ENCODE assay signal across 15 mouse cellular contexts in the genomic region with DNA sequence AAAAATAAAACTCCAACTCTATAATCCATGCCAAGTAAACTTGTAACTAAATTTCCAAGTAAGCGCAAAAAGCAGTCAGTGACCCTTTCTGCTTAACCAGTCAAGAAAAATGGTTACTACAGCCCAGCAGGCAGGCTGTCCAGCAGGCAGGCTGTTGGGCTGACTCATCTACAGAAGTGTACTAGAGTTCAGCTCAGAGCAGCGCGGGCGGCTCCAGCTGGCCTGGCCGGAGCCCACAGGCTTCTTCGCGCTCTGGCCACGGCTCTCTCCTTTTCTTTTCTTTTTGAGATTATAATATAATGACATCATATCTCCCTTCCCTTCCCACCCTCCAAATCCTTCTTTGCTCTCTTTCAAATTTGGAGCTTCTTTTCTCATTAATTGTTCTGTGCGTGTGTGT. TPM values are rescaled to one million over a fixed set of nuclear protein-coding genes. Genes with fewer than 3 reads are reported as not detected.
DNase-seq lines count a peak whose midpoint lies in the region; ATAC-seq lines count a peak whose summit lies in the region.
"Had no signal": no experiment of that assay in that cellular context is flagged by ENCODE, and none has a peak within 500 bp of the region (broad histone marks: within the 10 kb centered on the region; RNA-seq: fewer than 3 reads in every experiment).

No protein-coding gene starts in this region.

- peak; percentile 5 for DNase-seq in adrenal gland, postnatal 25 days
- DNase-seq in adrenal gland, adult (ENCODE audit: inconsistent age in 2 of 2, low spot score in 1 of 2), result no peak
- peak; percentile 2 for DNase-seq in lung, postnatal 14 days
- DNase-seq in lung, postnatal 25 days (ENCODE audit: low spot score), result no peak
- DNase-seq in urinary bladder, postnatal 14 days (ENCODE audit: low spot score), result peak; percentile 61
- DNase-seq in forebrain, embryonic 14.5 days (ENCODE audit: low spot score), result no peak
- DNase-seq: right cerebral cortex, postnatal 14 days had no signal

- no peak overlapping the region for H3K9ac ChIP-seq in heart, embryonic 15.5 days
- H3K9ac ChIP-seq in forebrain, embryonic 14.5 days (ENCODE audit: low read length), result no peak overlapping the region
- no peak overlapping the region for H3K9ac ChIP-seq in forebrain, embryonic 16.5 days (replicated peaks; ENCODE audit: low read depth, low read length)
- H3K9ac ChIP-seq: liver, embryonic 12.5 days; neural tube, embryonic 12.5 days had no signal

- no peak overlapping the region for H3K4me2 ChIP-seq in heart, embryonic 15.5 days
- no peak overlapping the region for H3K4me2 ChIP-seq in forebrain, embryonic 14.5 days (ENCODE audit: low read length)
- H3K4me2 ChIP-seq in forebrain, embryonic 16.5 days (ENCODE audit: low read length), result no peak overlapping the region
- H3K4me2 ChIP-seq: liver, embryonic 12.5 days; neural tube, embryonic 12.5 days had no signal

- no peaks in the 10 kb centered on the region for H3K4me1 ChIP-seq in heart, embryonic 15.5 days (replicated peaks)
- H3K4me1 ChIP-seq in forebrain, embryonic 14.5 days (ENCODE audit: control insufficient read depth, insufficient read depth, low read length), result no peaks in the 10 kb centered on the region
- no peaks in the 10 kb centered on the region for H3K4me1 ChIP-seq in forebrain, embryonic 16.5 days (replicated peaks; ENCODE audit: control insufficient read depth, insufficient read depth, low read length)
- H3K4me1 ChIP-seq: liver, embryonic 12.5 days; midbrain, embryonic 10.5 days; neural tube, embryonic 12.5 days had no signal

- H3K36me3 ChIP-seq in heart, embryonic 15.5 days, result no peaks in the 10 kb centered on the region
- no peaks in the 10 kb centered on the region for H3K36me3 ChIP-seq in forebrain, embryonic 14.5 days (ENCODE audit: control insufficient read depth, insufficient read depth, low read length)
- H3K36me3 ChIP-seq in forebrain, embryonic 16.5 days (ENCODE audit: control insufficient read depth, insufficient read depth), result no peaks in the 10 kb centered on the region
- H3K36me3 ChIP-seq: liver, embryonic 12.5 days; midbrain, embryonic 10.5 days; neural tube, embryonic 12.5 days had no signal

- no peak overlapping the region for H3K4me3 ChIP-seq in heart, embryonic 15.5 days
- no peak overlapping the region for H3K4me3 ChIP-seq in forebrain, embryonic 14.5 days (ENCODE audit: low read depth, low read length)
- no peak overlapping the region for H3K4me3 ChIP-seq in forebrain, embryonic 16.5 days (replicated peaks; ENCODE audit: low read length)
- H3K4me3 ChIP-seq: liver, embryonic 12.5 days; midbrain, embryonic 10.5 days; neural tube, embryonic 12.5 days had no signal

- no peaks in the 10 kb centered on the region for H3K9me3 ChIP-seq in heart, embryonic 15.5 days (replicated peaks)
- H3K9me3 ChIP-seq in forebrain, embryonic 14.5 days (replicated peaks; ENCODE audit: control insufficient read depth, low read length), result no peaks in the 10 kb centered on the region
- H3K9me3 ChIP-seq in forebrain, embryonic 16.5 days (ENCODE audit: control insufficient read depth, low read length), result no peaks in the 10 kb centered on the region
- H3K9me3 ChIP-seq: liver, embryonic 12.5 days; midbrain, embryonic 10.5 days; neural tube, embryonic 12.5 days had no signal

- ATAC-seq in heart, embryonic 15.5 days (replicated peaks; ENCODE audit: insufficient number of reproducible peaks, insufficient read depth, low FRiP score, low read depth), result 0 out of 2 replicates have a peak, but pooled peaks have one; percentile 53
- ATAC-seq in forebrain, embryonic 14.5 days, result no peak
- ATAC-seq in forebrain, embryonic 16.5 days, result no peak
- ATAC-seq: liver, embryonic 12.5 days had no signal

- no peaks in the 10 kb centered on the region for H3K27me3 ChIP-seq in heart, embryonic 15.5 days
- H3K27me3 ChIP-seq in forebrain, embryonic 14.5 days (replicated peaks; ENCODE audit: control insufficient read depth, insufficient read depth, low read length), result no peaks in the 10 kb centered on the region
- no peaks in the 10 kb centered on the region for H3K27me3 ChIP-seq in forebrain, embryonic 16.5 days (replicated peaks; ENCODE audit: control insufficient read depth, insufficient read depth, low read length)
- H3K27me3 ChIP-seq: liver, embryonic 12.5 days; neural tube, embryonic 12.5 days had no signal

- no peak overlapping the region for H3K27ac ChIP-seq in heart, embryonic 15.5 days
- no peak overlapping the region for H3K27ac ChIP-seq in forebrain, embryonic 14.5 days (ENCODE audit: low read depth, low read length)
- H3K27ac ChIP-seq in forebrain, embryonic 16.5 days (ENCODE audit: low read length), result no peak overlapping the region
- H3K27ac ChIP-seq: liver, embryonic 12.5 days; midbrain, embryonic 10.5 days; neural tube, embryonic 12.5 days had no signal

- 67% methylated on average over 9 of the region's 9 CpGs for WGBS in heart, embryonic 15.5 days
- 83% methylated on average over 9 of the region's 9 CpGs for WGBS in forebrain, embryonic 14.5 days
- 85% methylated on average over 9 of the region's 9 CpGs for WGBS in forebrain, embryonic 16.5 days

RNA-seq across cellular contexts. Expression of a gene that starts 40.8 kb away (rescaled TPM):
- not detected in 2 replicates for total RNA-seq in adrenal gland, postnatal 25 days (2021)
- polyA plus RNA-seq in heart, embryonic 15.5 days (2015; fragmentation: Nextera tagmentation; extraction: Ambion mirVana), result not detected in 2 replicates
- polyA plus RNA-seq in forebrain, embryonic 14.5 days (2014; fragmentation: Nextera tagmentation; extraction: Ambion mirVana), result not detected in 2 replicates
- polyA plus RNA-seq in forebrain, embryonic 16.5 days (2015; fragmentation: Nextera tagmentation; extraction: Ambion mirVana), result not detected in 2 replicates
- total RNA-seq: common myeloid progenitor, adult 5-6 weeks; granulocyte monocyte progenitor cell, adult 5-6 weeks; left cerebral cortex, adult 18-20 months had no signal
- polyA plus RNA-seq: liver, embryonic 12.5 days; midbrain, embryonic 10.5 days; neural tube, embryonic 12.5 days had no signal

Comparison
In these comparisons a context has a peak if more than half of its experiments do, and no peak if none do; other contexts are left out.
1. DNase-seq: peak in adrenal gland, postnatal 25 days (single experiment), lung, postnatal 14 days (single experiment) and urinary bladder, postnatal 14 days (single experiment); none in adrenal gland, adult (0 of 2), lung, postnatal 25 days (single experiment) and forebrain, embryonic 14.5 days (single experiment).